Mouse (Mus musculus) mature B cell (primary cell): ENCODE results near the gene Actn1.
"Not testable (repeated sequence)": the region's sequence is repeated elsewhere in the genome, so short reads cannot be mapped to it uniquely, and the experiment has no call there.

ENCODE experiments used
- in situ Hi-C: fragments of 300-500 bp; cut with MboI; formaldehyde crosslinking; loops from 2 replicates; pipeline ENCODE4 v1.14.3; 2019

Gene Actn1

DNA sequence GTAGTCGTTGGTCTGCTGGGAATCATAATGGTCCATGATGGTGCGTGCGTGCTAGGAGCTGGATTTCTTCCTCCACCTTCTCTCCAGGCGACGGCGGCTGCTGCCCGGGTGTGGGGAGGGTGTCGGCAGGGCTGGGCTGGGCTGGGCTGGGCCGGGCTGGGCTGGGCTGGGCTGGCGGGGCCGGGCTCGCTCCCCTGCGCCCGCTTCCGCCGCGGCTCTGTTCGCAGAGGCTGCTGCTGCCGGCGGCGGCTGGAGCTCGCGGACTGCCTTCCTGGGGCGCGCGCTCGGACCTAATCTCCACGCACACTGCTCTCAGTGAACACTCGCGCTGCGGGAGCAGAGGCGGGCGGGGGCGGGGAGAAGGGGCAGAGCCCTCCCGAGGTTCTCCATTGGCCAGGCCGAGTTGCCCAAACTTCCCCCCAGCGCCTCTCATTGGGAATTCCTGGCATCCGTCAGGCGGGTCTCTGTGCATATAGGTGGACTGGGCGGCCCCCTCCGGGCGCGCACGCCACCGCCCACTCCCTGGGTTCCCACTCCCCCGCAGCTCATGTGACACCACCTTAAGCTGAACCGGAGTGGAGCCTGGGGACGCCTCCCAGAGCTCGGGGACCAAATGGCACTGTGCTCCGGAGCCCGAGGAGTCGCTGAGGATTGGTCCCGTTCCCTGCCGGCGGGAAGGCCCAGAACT lies at the start of gene Actn1:
Gene Actn1 (minus strand): TSS at position 316 of the 688 bp plus-strand sequence.
- in situ Hi-C loops, result no loop called here

- in situ Hi-C loops, result no loop called here
Observed at GRCm38 (mm10) chr12:80307556-80307955, 47.4 kb upstream of the Actn1 start.

- in situ Hi-C loops, result no loop called here
Observed at GRCm38 (mm10) chr12:80304518-80304917, 44.3 kb upstream of the Actn1 start.

DNA sequence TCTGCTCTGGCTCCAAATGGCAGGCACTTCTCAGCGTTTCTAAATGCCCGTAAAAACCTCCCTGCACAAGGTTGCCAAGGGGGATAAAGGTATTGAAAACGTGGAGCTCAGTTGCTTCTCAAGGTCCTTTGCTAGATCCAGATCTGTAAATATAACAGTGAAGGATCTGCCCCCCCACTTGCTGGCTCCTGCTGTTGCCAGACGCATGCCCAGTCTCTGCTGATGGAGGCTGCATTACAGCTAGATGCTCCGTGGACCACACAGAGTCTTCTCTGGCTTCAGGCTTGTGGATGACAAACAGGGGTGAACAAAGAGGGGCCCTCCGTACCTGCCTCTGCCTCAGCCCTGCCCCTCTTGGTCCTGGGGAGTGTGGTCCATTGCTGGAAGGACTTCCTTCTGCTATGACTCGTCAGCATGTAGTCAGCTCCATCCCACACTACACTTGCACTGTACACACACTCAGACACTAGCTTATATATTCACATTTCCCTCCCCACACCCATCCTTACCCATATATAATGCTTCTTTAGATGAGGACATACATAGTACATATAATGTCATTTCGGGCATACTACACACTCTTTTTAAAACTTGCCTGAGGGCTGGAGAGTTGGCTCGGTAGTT lies 40.8 kb upstream of the Actn1 start:
- in situ Hi-C loops, result no loop called here

DNA sequence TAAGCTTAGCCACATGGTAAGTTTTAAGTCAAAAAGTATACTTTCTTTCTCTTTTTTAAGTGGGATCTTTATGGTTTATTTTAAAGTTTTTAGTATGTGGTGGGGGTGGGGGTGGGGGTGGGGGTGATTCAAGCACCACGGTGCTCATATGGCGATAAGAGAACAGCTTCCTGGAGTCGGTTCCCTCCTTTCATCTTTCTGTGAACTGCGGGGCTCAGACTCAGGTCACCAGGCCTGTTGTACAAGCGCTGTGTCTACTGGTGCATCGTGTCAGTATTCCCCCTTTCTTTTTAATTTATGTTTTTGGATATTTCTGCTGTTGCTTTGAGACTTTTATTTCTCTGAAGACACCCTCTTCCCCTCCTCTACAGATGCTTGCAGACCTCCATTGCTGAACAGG lies 38.5 kb upstream of the Actn1 start:
- in situ Hi-C loops, result no loop called here

GRCm38 (mm10) chr12:80291895-80292435 lies 31.8 kb upstream of the Actn1 start:
- in situ Hi-C loops, result no loop called here

DNA sequence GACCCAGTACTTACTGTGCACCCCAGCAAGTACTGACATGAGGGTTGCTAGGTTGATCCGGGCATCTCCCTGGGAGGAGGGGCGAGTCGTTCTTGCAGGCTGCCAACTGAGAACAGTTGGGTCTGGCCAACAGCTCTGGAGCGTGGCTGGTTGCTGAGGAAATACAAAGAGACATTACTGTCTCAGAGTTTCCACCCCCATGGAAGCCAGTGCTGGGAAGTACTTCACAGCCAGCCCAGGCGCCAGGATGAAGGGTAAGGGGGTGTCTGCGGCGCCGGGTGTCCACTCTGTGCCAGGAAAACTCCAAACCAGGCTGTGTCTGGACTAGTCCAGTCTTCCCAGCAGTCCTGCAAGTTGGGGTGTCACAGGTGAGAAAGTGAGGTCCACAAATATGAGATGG lies 30.8 kb upstream of the Actn1 start:
- in situ Hi-C loops, result no loop called here

- in situ Hi-C loops, result no loop called here
Observed at GRCm38 (mm10) chr12:80290483-80290882, 30.3 kb upstream of the Actn1 start.

DNA sequence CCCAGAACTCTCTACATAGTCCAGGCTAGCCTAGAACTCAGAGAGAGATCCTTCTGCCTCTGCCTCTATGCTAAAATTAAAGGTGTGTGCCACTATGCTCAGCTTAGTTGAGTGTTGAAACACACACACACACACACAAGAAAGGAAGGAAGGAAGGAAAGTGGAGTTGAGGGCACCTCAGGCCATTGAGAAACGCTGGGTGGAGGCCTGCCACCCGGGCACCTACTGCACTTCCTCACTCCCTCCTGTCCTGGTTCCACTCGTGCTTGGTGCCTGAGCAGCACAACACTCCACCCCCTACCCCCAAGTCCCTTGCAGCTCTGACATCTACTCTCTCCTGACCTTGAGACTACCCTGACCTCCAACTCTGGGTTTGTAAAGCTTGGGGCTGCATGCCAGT lies 29.6 kb upstream of the Actn1 start:
- in situ Hi-C loops, result no loop called here

- in situ Hi-C loops, result no loop called here
Observed at GRCm38 (mm10) chr12:80285890-80286289, 25.7 kb upstream of the Actn1 start.

GRCm38 (mm10) chr12:80284251-80284650 lies 24.1 kb upstream of the Actn1 start:
- in situ Hi-C loops, result not testable (repeated sequence)

GRCm38 (mm10) chr12:80278866-80279265 lies 18.7 kb upstream of the Actn1 start:
- in situ Hi-C loops, result no loop called here

DNA sequence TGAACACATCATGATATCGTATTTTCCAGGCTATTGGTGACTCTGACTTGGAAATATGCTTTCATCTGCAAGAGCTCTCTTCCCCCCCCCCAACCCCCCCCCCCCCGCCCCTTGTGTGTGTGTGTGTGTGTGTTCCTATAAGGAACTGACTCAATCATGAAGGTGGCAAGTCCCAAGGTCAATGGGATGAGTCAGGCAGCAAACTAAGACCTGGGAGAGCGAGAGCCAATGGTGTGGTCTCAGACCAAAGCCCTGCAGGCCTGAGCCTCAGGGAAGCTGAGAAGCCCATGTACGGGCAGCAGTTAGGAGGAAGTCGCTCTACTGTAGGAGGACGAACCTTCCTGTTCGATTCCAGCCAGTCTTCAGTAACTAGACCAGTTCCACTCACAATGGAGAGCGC lies 17.3 kb upstream of the Actn1 start:
- in situ Hi-C loops, result no loop called here

DNA sequence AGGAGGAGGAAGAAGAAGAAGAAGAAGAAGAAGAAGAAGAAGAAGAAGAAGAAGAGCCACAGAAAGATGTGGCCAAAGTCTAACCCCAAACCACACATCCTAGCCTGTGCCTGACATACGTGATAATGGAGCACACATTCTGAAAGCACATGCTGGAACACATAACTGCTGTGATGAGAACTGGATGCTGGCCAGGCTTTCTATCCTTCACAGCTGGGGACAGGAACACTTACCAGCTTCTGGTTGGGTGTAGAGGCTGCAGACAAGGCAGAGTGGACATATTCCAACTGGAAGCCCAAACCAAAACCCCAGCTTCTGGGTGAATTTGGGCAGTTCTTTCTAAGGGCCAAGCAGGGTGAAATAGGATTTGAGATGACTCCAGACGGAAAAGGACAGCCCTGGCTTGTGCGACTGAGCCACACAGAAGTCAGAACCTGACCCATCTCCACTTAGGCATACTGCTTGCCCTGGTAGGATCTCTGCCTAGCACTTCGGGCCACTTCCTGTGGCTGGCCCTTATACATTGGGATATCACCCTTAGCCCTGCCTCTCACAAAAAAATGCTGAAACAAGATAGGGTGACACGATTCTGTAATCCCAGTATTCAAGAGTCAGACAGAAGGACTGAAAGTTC lies 15.1 kb upstream of the Actn1 start:
- in situ Hi-C loops, result no loop called here

- in situ Hi-C loops, result no loop called here
Observed at GRCm38 (mm10) chr12:80273020-80273686, 13.0 kb upstream of the Actn1 start.

DNA sequence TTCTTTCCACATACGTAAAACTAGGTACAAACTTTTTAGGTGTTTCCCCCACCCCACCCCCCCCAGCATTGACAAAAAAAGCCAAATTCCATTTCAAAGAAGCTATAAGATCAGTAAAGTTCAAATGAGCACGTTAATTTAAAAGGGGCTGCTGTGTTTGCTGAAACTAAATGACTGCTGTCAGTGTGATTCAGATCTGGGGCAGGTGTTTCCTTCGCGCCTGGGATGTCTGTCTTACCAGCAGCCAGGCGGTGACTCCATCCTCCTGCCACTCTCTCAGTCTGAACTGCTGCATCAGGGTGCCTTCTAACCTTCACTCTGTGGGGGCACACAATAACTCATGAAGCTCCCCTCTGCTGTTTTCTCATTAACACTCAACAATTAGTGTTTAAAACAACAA lies 11.6 kb upstream of the Actn1 start:
- in situ Hi-C loops, result no loop called here

DNA sequence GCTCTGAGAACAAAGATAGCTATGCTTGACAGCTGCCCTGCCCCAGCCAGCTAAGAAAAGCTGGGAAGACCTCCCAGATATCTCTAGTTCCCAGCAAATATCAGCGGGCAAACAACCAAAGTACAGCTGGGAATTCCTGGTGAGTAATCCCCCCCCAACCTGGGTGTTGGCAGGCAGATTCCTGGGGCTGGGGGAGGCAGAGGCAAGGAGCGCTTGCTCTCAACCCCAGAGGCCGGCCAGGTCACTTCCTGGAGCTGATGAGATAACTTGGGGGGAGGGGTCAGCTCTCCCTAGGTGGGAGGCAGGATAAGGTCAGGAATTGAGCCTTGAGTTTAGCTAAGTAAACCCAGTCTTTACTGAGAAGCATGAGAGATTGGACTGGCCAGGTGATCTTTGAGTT lies 10.8 kb upstream of the Actn1 start:
- in situ Hi-C loops, result no loop called here

GRCm38 (mm10) chr12:80269303-80269702 lies 9.1 kb upstream of the Actn1 start:
- in situ Hi-C loops, result no loop called here

GRCm38 (mm10) chr12:80267962-80268361 lies 7.8 kb upstream of the Actn1 start:
- in situ Hi-C loops, result no loop called here

GRCm38 (mm10) chr12:80264388-80264787 lies 4.2 kb upstream of the Actn1 start:
- in situ Hi-C loops, result not testable (repeated sequence)

DNA sequence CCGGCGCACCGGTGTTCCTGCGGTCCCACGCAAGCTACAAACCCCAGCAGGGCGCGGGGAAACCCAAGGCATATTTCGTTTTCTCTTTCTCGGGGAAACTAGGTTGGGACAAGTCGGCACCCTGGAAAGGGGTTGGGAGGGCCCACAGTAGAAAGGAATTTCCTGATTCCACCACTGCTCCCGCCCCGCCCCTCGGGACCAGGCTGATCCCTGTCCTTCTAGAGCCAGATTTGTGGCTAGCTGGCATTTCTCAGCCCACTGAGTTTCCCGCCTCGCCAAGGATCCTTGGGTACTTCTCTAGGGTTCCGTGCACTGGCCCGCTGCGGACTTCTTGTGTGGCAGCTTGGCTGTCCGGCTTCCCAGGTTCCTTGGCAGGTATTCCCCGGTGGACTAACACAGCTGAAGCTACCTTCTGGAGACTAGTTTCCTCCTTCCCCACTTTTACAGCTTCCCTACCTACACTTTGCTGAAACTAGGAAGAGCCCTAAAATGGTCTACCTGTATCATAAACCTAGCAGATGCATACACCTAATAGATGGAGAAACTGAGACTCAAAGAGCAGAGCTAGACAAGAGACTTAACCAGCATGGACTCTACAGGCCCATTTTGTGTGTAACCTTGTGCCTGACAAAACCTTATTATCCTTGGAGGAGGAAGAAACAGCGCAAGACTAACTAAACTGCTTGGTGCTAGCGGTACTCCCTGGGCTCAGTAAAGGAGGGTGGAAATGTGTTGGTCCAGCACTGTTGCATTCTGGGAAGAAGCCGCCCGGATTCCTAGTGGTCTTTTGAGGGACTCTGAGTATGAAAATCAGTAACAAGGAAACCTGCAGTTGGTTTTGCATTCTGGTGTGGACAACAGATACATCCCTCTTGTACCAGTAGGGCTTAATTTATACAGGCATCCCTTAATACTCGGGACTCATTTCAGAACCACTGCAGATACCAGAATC lies 849 bp upstream of the Actn1 start:
- in situ Hi-C loops, result no loop called here
